Mouse (Mus musculus) ES-Bruce4 (cell line): ENCODE measurements around the gene Cdc7.

Source experiments
- CTCF ChIP-seq: IDR thresholded peaks from one replicate; pipeline ENCODE4 v1.8.1; 2011; ENCODE audit warnings: low read depth, low read length
- EP300 ChIP-seq: IDR thresholded peaks from 2 replicates; pipeline ENCODE4 v1.6.1; 2011; ENCODE audit warnings: low read depth, low read length; ENCODE audit not compliant: insufficient read depth
- POLR2A ChIP-seq: IDR thresholded peaks from one replicate; pipeline ENCODE4 v1.8.1; 2011; ENCODE audit warnings: low read length; ENCODE audit not compliant: insufficient read depth

DNA sequence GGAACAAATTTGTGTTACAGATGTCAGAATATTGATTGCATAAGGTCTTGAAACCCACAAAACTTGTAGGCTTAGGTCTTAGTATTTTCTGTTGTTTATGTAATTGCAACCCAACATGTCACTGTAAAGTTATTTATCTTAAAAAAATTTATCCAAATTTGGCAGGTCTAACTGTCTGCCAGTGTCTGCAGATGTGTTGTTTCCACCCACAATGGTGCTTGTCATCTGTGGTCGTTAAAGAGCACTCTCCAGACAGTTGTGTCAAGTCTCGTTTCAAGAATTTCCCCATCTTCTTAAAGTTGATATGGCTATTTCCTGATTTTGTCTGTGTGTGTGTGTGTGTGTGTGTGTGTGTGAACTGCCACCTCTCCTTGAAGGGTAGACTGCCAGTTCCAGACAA is 21.5 kb downstream of the Cdc7 start:
- TF ChIP-seq POLR2A (no peak), CTCF (no peak), EP300 (no peak)
